Mouse (Mus musculus): ENCODE results near the gene Cdhr4.

Gene Cdhr4

GRCm38 (mm10) chr9:107975399-107976386 lies 16.6 kb upstream of the Cdhr4 start, which contains the start of gene Uba7:
Gene Uba7 (plus strand): TSS chr9:107975505.
- DNase-seq, result no peak

DNA sequence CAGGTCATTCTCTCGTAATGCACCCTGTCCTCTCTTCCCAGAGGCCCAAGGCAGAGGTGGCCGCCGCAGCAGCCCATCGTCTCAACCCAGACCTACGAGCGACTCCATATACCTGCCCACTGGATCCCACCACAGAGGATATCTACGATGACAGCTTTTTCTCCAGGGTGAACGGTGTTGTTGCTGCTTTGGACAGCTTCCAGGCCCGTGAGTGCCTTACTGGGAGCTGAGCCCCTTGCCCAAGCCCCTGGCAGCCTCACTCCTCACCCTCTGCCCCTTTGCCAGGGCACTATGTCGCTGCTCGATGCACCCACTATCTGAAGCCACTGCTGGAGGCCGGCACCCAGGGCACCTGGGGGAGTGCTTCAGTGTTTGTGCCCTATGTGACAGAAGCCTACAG lies 13.5 kb upstream of the Cdhr4 start:
- no peak for DNase-seq

- DNase-seq, result peak; percentile 64
Observed at GRCm38 (mm10) chr9:107981684-107982605, 10.4 kb upstream of the Cdhr4 start.

DNA sequence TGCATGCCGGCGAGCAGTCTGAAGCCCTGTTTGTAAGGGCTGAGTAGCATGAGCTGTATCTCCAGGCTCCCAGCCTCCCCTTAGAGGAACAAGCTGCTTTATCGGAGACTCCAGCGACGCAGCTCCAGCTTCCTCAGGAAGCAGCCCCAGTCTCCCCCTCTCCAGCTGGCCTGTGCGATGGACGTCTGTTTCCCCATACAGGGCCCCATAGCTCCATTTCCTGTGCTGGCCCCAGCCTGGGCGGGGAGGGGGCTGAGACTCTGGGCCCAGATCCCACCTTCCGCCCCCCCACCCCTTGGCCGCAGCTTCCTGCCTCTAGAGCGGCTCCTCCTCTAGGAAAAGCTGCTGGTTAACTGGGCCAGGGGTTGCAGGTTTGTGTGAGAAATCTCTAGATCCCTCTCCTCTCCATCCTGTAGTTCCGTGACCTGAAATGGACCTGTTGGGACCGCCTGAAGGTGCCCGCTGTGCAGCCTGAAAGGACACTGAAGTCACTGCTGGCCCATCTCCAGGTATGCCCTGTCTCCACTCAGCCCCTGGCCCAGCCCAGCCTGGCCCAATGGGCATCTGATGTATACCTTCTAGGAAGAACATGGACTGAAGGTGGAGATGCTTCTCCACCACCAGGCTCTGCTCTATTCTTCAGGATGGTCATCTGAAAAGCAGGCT lies 9.5 kb upstream of the Cdhr4 start, which contains the start of gene Gm20661:
Gene Gm20661, plus strand, starts transcription at position 378 of the 666 bp plus-strand sequence.
- no peak for DNase-seq

GRCm38 (mm10) chr9:107983421-107983890 lies 8.8 kb upstream of the Cdhr4 start:
- DNase-seq, result peak; percentile 36

DNA sequence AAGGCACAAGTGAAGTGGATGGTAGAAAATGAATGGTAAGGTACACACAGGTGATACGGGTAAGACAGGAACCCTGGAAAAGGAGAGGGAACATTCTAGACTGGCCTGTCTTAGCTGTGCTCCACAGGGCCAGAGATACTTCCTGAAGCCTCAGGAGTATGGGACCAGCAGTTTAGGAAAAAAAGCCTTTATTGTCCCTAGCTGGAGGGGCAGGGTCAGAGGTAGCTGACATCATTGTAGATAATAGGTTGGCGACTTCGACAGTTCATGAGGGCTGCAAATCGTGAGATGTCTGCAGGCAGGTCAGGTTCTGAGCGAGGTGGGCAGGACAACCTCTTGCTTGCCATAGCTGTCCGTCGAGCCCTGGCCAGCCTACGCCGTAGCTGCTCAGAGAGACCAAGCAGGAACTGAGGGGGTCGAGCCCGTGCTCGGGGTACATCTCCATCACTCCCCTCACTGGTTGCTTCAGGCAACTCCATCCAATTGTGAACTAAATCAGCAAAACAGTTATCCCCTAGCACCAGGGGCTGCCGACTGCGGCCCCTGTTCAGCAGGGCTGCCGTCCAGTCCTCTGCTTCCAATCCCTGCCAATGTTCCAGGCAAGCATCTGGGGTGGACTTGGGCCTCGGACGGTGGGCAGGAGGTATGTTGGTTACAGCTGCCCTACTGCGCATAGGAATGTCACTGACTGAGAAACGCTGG lies 8.1 kb upstream of the Cdhr4 start:
- no peak for DNase-seq

DNA sequence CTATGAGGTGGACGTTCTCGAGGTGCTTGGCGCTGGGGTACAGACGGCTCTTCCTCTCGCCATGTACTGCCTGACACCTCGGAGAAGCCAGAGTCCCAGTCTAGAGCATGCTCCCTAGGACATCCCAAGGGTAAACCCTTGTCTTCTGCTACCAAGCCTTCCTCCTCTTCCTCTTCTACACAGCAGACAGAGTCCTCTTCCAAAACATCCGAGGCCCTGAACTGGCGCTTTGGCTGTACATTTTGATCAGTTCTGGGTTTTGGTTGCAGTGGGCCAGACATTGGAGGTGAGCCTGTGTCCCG lies 7.6 kb upstream of the Cdhr4 start:
- no peak for DNase-seq

DNA sequence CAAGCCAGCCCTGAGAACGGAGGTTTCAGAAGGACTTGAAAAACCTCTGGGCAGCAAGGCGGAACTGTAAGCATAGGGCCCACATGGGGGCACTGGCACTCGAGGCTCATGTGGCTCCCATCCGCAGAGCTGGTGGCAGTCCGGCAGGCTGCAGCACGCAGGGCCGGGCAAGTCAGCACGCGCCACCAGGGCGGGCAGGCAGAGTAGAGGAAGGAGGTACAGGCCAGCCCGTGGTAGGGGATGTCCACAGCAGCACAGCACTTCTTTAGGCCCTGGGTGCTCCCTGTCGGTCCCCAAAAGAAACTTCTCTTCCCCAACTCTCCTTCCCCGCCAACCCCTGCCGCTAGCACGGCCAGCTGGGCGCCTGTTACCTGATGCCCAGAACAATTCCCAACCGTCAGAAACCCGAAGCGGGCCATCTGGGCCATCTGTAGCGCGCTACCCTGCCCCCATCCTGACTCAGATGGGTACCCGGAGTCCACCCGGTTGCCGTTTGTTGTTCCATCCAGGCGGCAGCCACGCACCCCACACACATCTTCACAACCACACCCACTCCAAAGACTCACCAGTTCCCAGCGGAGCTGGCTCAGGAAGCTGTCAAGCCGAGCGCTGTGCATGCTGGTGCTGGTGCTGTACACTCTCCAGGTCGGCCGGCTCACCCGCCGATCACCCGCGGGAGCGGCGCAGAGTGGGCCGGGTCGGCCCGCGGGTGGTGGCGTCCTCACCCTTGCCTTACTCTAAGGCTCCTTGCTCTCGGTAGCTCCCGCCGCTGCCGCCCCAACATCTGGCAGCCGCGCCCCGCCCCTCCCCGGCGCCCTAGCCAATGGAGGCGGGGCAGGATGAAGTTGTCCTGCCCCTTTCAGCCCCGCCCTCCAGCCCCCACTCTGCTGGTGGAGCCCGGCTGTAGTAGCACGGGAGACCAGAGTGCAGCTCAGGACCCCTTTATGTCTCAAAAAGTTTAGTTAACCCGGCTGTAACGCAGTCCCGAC lies 6.9 kb upstream of the Cdhr4 start, which contains the start of gene Inka1:
Gene Inka1, minus strand, starts transcription at position 749 of the 989 bp plus-strand sequence.
- DNase-seq, result peak; percentile 86

DNA sequence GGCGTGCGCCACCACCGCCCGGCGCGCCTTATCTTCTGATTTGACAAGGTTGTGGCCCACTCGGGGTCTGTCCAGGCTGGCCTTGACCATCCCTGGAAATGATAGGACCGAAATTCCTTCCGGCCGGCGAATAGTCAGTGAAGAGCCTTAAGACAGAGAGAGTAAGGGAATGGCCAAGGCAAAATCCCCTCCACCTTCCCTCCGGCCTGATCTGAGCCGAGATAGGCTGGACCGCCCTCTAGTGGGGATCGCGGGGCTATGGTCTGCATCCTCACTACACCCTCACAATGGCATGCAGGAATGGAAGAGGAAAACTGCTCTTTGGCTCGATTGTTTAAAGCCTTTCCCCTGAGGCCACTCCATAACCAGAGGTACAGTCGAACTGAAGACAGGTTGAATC lies 5.9 kb upstream of the Cdhr4 start:
- DNase-seq, result peak; percentile 73

DNA sequence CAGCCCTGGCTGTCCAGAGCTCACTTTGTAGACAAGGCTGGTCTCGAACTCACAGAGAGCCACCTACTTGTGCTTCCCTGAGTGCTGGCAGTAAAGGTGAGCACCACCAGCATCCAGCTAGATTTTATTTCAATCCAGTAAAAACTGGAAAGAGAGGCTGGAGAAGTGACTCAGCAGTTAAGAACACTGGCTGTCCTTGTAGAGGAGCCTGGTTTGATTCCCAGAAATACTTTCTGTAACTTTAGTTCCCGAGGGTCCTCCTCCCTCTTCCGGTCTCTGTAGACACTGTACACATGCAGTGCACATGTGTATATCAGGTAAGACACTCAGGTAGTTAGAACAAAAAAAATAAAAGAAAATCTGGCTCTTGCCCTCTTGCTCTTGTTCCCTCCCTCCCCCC lies 4.3 kb upstream of the Cdhr4 start:
- no peak for DNase-seq

DNA sequence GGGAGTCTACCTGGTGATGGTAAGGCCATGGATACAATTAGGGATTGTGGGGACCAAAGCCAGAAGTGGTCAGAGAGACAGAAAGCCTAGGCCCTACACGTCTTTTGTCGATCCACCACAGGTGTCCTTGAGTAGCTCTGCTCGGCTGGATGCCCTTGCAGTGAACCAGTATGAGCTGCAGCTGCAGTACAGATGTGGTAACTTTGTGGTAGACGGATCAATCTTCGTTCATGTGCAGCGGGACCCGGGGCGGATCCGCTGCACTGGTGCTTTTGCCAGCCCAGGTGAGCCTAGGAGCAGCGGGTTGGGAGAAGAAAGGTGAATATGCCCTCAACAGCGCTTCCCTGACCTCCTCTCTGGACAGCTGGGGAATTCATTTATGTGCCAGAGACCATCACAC lies 716 bp downstream of the Cdhr4 start:
- no peak for DNase-seq

- DNase-seq, result no peak
Observed at GRCm38 (mm10) chr9:107994464-107994863, 2.2 kb downstream of the Cdhr4 start.

DNA sequence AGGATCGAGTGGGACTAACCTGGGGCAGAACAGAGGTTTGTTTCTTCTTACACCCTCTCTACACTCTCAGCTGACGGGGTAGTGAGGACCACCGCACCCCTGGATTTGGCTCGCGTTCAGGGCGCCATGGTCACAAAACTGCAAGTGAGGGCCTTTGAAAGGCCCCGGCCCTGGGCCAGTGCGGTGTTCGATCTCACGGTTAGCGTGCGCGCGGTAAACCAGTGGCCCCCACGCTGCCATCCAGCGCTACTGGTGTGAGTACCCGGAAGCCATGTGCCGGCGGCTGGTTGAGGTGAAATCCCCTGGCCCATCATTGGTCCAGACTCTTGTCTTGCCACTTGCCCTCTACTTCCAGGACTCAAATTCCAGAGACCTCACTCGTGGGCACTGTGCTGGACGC lies 3.2 kb downstream of the Cdhr4 start:
- DNase-seq, result no peak

GRCm38 (mm10) chr9:107996049-107996448 lies 3.8 kb downstream of the Cdhr4 start, which contains the start of gene Gm20662:
Gene Gm20662 (plus strand): TSS chr9:107996349.
- DNase-seq, result no peak

GRCm38 (mm10) chr9:108001922-108002770 lies 9.8 kb downstream of the Cdhr4 start, which contains the start of gene Ip6k1:
Gene Ip6k1 (plus strand): TSS chr9:108002501.
- peak; percentile 100 for DNase-seq

- DNase-seq, result no peak
Observed at GRCm38 (mm10) chr9:108002778-108003530, 10.7 kb downstream of the Cdhr4 start.

- DNase-seq, result no peak
Observed at GRCm38 (mm10) chr9:108003531-108003890, 11.2 kb downstream of the Cdhr4 start.

DNA sequence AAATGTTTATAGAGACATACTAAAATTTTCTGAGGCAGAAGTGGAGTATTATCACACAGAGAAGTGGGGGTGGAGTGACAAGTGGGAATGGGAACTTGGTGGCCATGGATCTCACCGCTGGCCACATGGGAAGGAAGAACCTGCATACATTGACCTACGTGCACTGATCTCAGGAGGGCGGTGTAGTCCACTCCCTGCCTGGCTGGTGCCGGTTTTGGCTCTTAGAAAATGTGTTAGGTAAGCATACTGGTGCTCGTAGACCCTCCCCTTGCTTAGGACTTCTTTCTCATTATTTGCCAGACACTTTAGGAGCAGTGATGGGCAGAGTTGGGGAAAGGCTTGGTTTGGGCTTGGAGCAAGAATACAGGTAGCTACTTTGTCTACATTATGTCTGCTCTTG lies 15.7 kb downstream of the Cdhr4 start:
- no peak for DNase-seq

DNA sequence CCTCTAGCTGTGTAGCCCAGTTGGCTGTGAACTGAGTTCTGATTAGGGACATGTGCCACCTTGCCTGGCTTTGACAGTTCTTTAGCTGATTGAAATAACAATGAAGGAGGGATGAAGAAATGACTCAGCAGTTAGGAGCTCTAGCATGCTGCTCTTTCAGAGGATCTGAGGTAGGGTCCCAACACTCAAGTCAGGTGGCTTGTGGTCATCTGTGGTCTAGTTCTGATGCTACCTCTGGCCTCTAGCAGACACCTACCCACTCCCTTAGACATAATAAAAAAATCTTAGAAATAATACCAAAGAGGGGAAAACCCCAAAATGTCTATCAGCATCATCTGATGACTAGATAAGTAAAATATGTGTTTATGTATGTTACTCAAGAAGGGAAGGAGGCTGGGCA lies 18.1 kb downstream of the Cdhr4 start:
- no peak for DNase-seq
